Mouse (Mus musculus): ENCODE measurements at regions not wholly inside any gene's neighbourhood (a gene's known extent, or its start where the extent isn't known, plus 50 kb on each side); places are given as distances from the start of the nearest gene placed in this dataset.

DNA sequence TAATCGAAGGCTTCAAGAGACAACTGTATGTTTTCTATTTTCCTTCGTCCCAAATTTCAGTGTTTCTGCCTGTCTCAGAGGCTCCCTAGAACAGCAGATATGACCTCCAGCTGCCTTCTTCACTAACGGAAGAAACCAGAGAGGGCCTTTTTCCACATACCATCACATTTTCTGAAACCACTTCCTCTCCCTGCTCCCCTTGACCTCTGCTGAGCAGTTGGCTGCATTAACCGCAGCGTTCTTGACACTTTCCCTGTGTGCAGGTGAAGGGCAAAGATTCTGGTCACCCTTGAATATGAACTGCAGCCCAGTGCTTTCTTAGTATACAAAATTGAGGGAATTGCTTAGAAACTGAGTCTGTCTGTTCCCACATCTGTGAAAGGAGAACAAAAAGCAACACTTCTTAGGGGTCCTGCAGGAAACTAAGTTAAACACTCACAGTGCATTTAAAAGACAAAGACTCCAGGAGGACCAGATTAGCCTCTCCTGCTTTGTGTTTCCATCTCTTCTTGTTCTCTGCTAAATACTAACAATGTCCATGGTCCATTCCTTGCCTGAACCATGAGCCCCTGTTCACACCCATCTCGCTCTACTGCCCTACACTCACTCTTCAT lies 98.4 kb downstream of the Akap11 start:
- H3K36me3 ChIP-seq, result no peaks in the 10 kb centered on the region
- H3K9me3 ChIP-seq (replicated peaks), result no peaks in the 10 kb centered on the region
- H3K27me3 ChIP-seq, result no peaks in the 10 kb centered on the region
- no peaks in the 10 kb centered on the region for H3K4me1 ChIP-seq
- no peak overlapping the region for H3K27ac ChIP-seq
- 59% methylated on average over 6 of the region's 6 CpGs for WGBS
- no peak overlapping the region for H3K4me3 ChIP-seq
- no peak overlapping the region for H3K9ac ChIP-seq
- no peak overlapping the region for H3K4me2 ChIP-seq (replicated peaks)
- no peak for ATAC-seq (ENCODE audit: low FRiP score)

DNA sequence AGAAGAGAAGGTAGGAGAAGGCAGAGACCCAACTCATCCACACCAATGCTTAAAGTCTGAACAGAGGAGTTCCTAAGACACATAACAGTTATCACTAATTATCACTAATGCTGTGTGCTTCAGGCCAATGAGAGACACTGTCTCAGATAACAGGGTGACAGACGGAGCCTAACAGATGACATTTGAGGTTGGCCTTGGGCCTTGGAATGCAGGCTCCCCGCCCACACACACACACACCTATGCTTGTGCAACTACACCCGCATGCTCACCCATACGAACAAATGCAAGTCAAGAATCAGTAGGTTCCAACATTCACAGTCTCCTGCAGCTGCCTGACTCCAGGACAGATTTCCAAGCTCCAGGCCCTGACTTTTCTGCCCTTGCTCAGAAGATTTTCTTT lies 100.0 kb downstream of the Akap11 start:
- no peak for ATAC-seq (ENCODE audit: low FRiP score)

DNA sequence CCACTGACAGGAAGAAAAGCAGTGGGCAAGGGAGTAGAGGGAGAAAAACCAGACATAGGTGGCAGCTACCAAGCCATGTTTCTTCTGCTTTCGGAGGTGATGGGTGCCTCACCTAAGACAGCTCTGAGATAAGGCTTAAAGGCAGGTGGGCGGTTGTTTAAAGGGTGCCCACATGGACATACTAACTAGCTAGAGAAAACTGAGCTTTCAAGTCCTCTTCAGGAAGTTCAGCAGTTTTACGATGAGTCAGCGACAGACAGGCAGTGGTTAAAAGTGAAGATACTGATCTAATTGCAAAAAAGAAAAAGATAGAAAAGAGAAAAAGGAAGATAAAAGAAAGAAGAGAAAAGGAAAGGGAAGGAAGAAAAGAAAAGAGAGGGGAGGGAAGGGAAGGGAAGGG lies 100.6 kb downstream of the Akap11 start:
- Histone ChIP-seq H3K27ac (no peak overlapping the region), H3K9me3 (replicated peaks) (no peaks in the 10 kb centered on the region), H3K36me3 (no peaks in the 10 kb centered on the region), H3K4me3 (no peak overlapping the region), H3K4me2 (replicated peaks) (no peak overlapping the region), H3K4me1 (no peaks in the 10 kb centered on the region), H3K9ac (no peak overlapping the region), H3K27me3 (no peaks in the 10 kb centered on the region)
- WGBS, result 96% methylated on average over 4 of the region's 4 CpGs
- no peak for ATAC-seq (ENCODE audit: low FRiP score)

More for the DNA sequence above, 100.0 kb downstream of the Akap11 start:
- Histone ChIP-seq H3K9me3 (replicated peaks) (no peaks in the 10 kb centered on the region), H3K27ac (no peak overlapping the region), H3K9ac (no peak overlapping the region), H3K36me3 (no peaks in the 10 kb centered on the region), H3K4me3 (no peak overlapping the region), H3K4me1 (no peaks in the 10 kb centered on the region), H3K4me2 (replicated peaks) (no peak overlapping the region), H3K27me3 (no peaks in the 10 kb centered on the region)
- 84% methylated on average over 4 of the region's 4 CpGs for WGBS

DNA sequence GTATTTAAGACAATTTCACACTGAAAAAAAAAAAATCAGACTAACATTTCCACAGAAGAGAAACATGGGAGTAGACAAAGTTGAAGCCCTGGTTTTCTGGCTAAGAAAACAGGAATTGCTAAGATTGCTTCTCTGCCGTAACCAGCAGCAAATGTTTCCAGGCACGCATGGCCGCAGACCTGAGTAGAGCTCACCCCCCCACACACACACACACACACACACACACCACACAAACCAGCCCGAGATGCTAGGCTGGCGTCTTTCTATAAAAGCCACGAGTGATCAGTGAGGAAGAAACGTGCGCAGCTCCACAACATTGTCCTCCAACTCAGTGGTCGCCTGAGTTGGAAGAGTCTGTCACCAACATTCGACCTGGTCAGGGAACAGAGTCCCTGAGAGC lies 101.0 kb downstream of the Akap11 start:
- ATAC-seq (ENCODE audit: low FRiP score), result no peak
- Histone ChIP-seq H3K9ac (no peak overlapping the region), H3K27ac (no peak overlapping the region), H3K4me3 (no peak overlapping the region), H3K9me3 (replicated peaks) (no peaks in the 10 kb centered on the region), H3K4me2 (replicated peaks) (no peak overlapping the region), H3K36me3 (no peaks in the 10 kb centered on the region), H3K4me1 (no peaks in the 10 kb centered on the region), H3K27me3 (no peaks in the 10 kb centered on the region)
- WGBS, result 89% methylated on average over 10 of the region's 10 CpGs

DNA sequence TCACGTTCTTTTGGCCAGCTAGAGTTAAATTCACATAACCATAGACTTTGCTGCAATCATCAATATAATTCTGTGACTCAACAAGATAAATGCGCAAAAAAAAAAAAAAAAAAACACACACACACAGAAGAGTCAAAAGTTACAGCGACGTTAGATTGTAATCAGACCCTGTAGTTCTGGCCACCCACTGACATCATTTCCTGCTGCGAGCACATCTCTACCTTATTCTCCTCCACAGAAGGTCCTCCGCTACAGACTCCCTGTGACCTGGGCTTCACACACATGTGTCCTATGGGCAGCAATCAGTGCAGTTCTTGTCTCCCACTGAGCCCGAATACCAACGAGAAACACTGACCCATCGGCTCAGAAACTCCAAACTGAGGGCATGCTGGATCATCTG lies 101.9 kb downstream of the Akap11 start:
- Histone ChIP-seq H3K4me3 (no peak overlapping the region), H3K27ac (no peak overlapping the region), H3K9me3 (replicated peaks) (no peaks in the 10 kb centered on the region), H3K4me1 (no peaks in the 10 kb centered on the region), H3K9ac (no peak overlapping the region), H3K4me2 (replicated peaks) (no peak overlapping the region), H3K36me3 (no peaks in the 10 kb centered on the region), H3K27me3 (no peaks in the 10 kb centered on the region)
- ATAC-seq (ENCODE audit: low FRiP score), result no peak
- WGBS, result 81% methylated on average over 9 of the region's 9 CpGs

DNA sequence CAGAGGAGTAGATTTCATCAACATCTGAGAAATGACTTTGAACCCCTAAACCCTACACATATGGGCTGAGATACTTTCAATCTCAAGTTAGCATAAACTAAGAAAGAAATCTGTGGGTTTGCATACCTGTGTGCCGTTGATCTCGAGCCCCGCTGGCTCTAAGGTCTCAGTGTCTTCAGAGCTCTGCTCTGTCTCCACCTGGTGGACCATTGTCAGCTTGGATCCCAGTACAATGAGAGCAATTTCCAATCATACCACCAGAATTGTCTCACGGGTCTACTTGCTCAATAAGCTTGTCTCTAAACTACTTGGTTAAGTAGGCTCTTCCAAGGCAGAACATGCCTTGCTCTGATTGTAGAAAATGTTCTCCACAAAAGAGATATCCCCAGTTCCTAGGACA lies 102.5 kb downstream of the Akap11 start:
- Histone ChIP-seq H3K27me3 (no peaks in the 10 kb centered on the region), H3K4me3 (no peak overlapping the region), H3K9me3 (replicated peaks) (no peaks in the 10 kb centered on the region), H3K27ac (no peak overlapping the region), H3K4me2 (replicated peaks) (no peak overlapping the region), H3K9ac (no peak overlapping the region), H3K36me3 (no peaks in the 10 kb centered on the region), H3K4me1 (no peaks in the 10 kb centered on the region)
- WGBS, result 96% methylated on average over 4 of the region's 4 CpGs
- ATAC-seq (ENCODE audit: low FRiP score), result no peak

DNA sequence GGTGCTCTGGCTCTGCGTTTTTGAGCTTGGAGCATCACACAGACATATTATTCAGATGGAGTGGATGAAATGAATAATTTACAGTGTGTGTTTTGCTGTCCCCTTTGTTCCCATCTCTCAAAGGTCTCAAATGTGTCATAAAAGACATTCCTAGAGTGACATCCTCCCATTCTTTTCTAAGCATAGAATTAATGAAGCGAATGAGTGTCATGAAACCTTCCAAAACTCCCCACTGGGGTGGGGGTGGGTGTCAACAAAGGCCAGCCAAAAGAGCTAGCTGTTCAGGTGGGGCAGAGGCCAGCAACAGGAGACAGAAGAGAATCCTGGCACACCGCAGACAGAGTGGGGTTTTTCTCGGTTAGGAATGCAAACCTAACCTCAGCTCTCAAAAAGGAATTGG lies 104.1 kb downstream of the Akap11 start:
- no peak for ATAC-seq (ENCODE audit: low FRiP score)
- Histone ChIP-seq H3K9ac (no peak overlapping the region), H3K27ac (no peak overlapping the region), H3K9me3 (replicated peaks) (no peaks in the 10 kb centered on the region), H3K27me3 (no peaks in the 10 kb centered on the region), H3K4me3 (no peak overlapping the region), H3K4me2 (replicated peaks) (no peak overlapping the region), H3K4me1 (no peaks in the 10 kb centered on the region), H3K36me3 (no peaks in the 10 kb centered on the region)
- WGBS, result 51% methylated on average over 4 of the region's 4 CpGs

DNA sequence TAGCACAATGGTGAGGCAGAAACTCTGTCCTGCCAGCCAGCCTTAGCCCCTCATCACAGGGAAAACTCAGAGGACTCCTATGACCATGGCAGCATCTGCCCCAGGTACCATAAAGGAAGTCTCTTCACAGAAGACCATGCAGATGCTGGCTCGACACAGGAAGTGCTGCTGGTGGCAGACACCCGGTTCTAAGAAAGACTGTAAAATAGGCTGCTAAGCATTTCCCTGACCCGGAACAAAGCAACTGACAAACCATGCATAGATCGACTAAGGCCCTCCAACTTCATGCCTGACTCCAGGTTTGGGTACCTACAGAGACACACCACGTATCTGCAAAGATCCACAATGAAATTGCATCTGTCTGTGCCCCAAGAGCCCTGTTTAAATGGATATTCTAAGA lies 104.7 kb downstream of the Akap11 start:
- Histone ChIP-seq H3K36me3 (no peaks in the 10 kb centered on the region), H3K4me2 (replicated peaks) (no peak overlapping the region), H3K9ac (no peak overlapping the region), H3K4me3 (no peak overlapping the region), H3K4me1 (no peaks in the 10 kb centered on the region), H3K27ac (no peak overlapping the region), H3K27me3 (no peaks in the 10 kb centered on the region), H3K9me3 (replicated peaks) (no peaks in the 10 kb centered on the region)
- no peak for ATAC-seq (ENCODE audit: low FRiP score)
- 74% methylated on average over 5 of the region's 5 CpGs for WGBS

DNA sequence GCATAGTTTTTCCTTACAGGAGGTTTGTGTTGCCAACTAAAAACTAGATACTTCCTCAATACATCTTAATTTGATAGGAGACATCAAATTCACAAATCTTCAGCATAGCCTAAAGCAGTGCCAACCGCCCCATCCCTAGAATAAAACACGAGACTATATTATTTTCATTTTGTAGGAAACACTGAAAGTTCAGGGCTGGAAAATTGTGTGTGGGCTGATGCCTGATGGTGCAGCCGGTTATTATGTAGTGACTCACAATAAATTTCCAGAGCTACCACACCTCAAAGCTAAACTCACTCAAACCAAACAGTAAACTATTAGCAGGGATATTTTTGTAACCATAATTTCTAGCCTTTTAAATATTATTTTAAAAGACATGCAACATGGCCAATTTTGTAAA lies 105.2 kb downstream of the Akap11 start:
- Histone ChIP-seq H3K4me3 (no peak overlapping the region), H3K4me2 (replicated peaks) (no peak overlapping the region), H3K9ac (no peak overlapping the region), H3K9me3 (replicated peaks) (no peaks in the 10 kb centered on the region), H3K27me3 (no peaks in the 10 kb centered on the region), H3K27ac (no peak overlapping the region), H3K36me3 (no peaks in the 10 kb centered on the region), H3K4me1 (no peaks in the 10 kb centered on the region)
- 92% methylated on average over 3 of the region's 3 CpGs for WGBS
- no peak for ATAC-seq (ENCODE audit: low FRiP score)

DNA sequence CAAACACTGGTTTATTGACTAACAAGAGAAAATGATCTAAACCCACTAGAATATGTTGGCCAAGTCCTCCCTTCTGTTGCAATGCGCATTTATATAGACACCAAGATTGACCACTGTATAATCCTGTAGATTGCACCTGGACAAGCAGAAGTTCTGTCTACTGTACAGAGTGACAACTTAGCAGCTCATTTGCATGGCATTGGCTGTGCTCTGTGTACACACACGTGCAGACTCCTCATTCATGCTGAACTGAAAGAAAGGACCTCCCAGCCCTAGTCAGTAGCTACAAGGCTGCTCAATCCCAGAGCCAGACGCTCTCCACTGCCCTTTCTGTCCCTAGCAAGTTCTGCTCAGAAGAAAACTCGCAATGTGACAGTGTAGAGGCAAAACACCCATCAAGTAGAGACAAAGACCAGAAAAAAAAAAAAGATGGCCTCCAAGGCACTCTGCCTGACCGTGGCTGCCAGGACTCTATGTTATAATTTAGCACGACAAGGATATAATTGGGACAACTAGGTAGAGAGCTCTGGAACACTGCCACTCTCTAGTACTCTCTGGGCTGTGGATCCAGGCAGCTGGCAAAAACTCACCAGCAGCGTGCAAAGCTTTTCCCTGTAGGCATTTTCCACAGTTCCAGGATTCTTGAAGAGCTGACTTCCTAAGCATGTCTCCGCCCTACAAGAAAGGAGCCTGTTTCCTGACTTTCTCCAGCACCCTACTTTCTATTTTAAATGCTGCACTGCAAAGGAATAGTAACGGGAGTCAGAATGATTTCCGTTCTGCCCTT lies 108.2 kb downstream of the Akap11 start:
- H3K36me3 ChIP-seq, result no peaks in the 10 kb centered on the region
- 83% methylated on average over 10 of the region's 10 CpGs for WGBS
- no peaks in the 10 kb centered on the region for H3K27me3 ChIP-seq
- H3K27ac ChIP-seq, result no peak overlapping the region
- no peaks in the 10 kb centered on the region for H3K9me3 ChIP-seq (replicated peaks)
- no peak overlapping the region for H3K9ac ChIP-seq
- H3K4me3 ChIP-seq, result no peak overlapping the region
- no peak overlapping the region for H3K4me2 ChIP-seq (replicated peaks)
- no peak for ATAC-seq (ENCODE audit: low FRiP score)
- H3K4me1 ChIP-seq, result no peaks in the 10 kb centered on the region

DNA sequence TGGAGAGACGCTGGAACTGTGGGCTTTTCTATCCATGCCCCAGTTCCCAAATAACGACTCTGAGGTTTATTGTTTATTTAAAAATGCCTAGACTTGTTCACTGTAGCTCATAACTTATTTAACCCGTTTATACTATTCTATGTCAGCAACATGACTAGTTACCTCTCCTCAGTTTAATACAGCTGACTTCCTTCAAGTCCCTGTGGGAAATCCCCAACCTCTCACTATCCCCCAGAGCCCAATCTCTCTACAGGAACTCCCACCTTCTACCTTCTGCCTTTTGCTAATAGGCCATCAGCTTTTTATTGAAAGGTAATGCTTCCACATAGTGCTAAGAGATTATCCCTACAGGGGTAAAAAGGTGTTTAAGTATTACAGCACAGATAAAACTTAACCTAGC lies 109.5 kb downstream of the Akap11 start:
- WGBS, result 92% methylated on average over 3 of the region's 3 CpGs
- no peak overlapping the region for H3K4me3 ChIP-seq
- H3K27me3 ChIP-seq, result no peaks in the 10 kb centered on the region
- no peak overlapping the region for H3K4me2 ChIP-seq (replicated peaks)
- no peak overlapping the region for H3K27ac ChIP-seq
- no peak overlapping the region for H3K9ac ChIP-seq
- no peak for ATAC-seq (ENCODE audit: low FRiP score)
- no peaks in the 10 kb centered on the region for H3K9me3 ChIP-seq (replicated peaks)
- no peaks in the 10 kb centered on the region for H3K36me3 ChIP-seq
- H3K4me1 ChIP-seq, result no peaks in the 10 kb centered on the region

DNA sequence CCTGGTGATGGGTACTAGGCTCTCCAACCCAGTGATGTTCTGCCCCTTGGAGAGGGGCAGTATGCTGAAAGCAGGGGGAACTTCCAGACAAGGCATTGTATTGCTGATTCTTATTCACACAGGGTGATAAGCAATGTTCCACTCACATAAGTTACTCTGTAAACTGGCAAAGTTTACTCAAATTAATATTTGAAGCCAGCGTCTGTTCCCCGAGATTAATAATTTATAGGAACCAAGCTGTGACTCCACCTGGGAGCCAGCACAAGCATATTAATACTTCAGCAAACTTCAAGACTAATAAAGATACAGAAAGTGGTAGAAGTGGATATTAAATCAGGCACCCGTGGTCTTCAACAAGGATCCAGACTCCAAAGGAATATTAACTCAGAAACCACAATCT lies 114.0 kb downstream of the Akap11 start:
- no peaks in the 10 kb centered on the region for H3K27me3 ChIP-seq
- no peak for ATAC-seq (ENCODE audit: low FRiP score)
- no peak overlapping the region for H3K27ac ChIP-seq
- H3K9me3 ChIP-seq (replicated peaks), result no peaks in the 10 kb centered on the region
- no peak overlapping the region for H3K4me2 ChIP-seq (replicated peaks)
- H3K4me1 ChIP-seq, result no peaks in the 10 kb centered on the region
- WGBS, result 82% methylated on average over 3 of the region's 3 CpGs
- no peak overlapping the region for H3K4me3 ChIP-seq
- no peak overlapping the region for H3K9ac ChIP-seq
- no peaks in the 10 kb centered on the region for H3K36me3 ChIP-seq

DNA sequence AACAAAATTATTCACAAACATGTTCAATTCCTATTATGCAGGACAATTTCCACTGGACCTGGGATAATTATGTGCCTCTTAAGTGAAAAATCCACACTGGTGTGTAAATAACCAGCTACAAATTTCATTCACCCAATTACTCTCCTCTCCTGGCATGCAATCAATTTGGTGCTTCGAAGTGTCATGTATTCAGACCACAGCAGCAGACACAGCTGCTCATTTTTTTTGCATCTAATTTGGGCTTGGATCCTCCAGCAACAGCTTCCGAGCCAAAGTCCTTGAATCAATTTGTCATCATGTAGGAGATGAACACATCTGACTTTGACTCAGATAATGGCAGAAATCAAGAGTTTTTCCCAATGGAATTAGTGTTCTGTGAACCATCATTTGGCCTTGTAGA lies 113.1 kb upstream of the Tnfsf11 start:
- no peak overlapping the region for H3K4me3 ChIP-seq
- 55% methylated on average over 2 of the region's 2 CpGs for WGBS

More for the DNA sequence above, 113.1 kb upstream of the Tnfsf11 start:
- no peaks in the 10 kb centered on the region for H3K36me3 ChIP-seq
- H3K9ac ChIP-seq, result no peak overlapping the region
- no peak overlapping the region for H3K27ac ChIP-seq
- H3K4me1 ChIP-seq, result no peaks in the 10 kb centered on the region
- no peaks in the 10 kb centered on the region for H3K9me3 ChIP-seq (replicated peaks)
- no peaks in the 10 kb centered on the region for H3K27me3 ChIP-seq
- no peak overlapping the region for H3K4me2 ChIP-seq (replicated peaks)
- ATAC-seq (ENCODE audit: low FRiP score), result no peak

All from hindbrain, embryonic 12.5 days (tissue).